Mouse (Mus musculus) cerebellum, adult 2 months (tissue): ENCODE results near the gene Pde1c. TPM values are rescaled to one million over a fixed set of nuclear protein-coding genes. Genes with fewer than 3 reads are reported as not detected.

Experiments
- DNase-seq, 2 experiments: peaks; one replicate each; pipeline ENCODE4 v3.0.0; 2021
- H3K27ac ChIP-seq: fragments of 200-500 bp; 2 replicates; pipeline ENCODE4 v1.5.1; 2012; ENCODE audit warnings: low read length, control low read depth, inconsistent platforms; ENCODE audit not compliant: insufficient read depth
- H3K27me3 ChIP-seq: fragments of 200-500 bp; 2 replicates; pipeline ENCODE4 v1.6.1; 2012; ENCODE audit warnings: inconsistent platforms, mild to moderate bottlenecking, low read length, moderate library complexity; ENCODE audit not compliant: control insufficient read depth, insufficient read depth
- H3K4me1 ChIP-seq: fragments of 200-500 bp; 2 replicates; pipeline ENCODE4 v1.6.1; 2011; ENCODE audit warnings: low read length; ENCODE audit not compliant: control insufficient read depth, insufficient read depth
- H3K4me3 ChIP-seq: fragments of 200-500 bp; replicated peaks from 2 replicates; pipeline ENCODE3; 2011; ENCODE audit warnings: mild to moderate bottlenecking, low read depth, low read length, control low read depth; ENCODE audit not compliant: insufficient read depth
- CTCF ChIP-seq: fragments of 200-500 bp; IDR thresholded peaks from 2 replicates; pipeline ENCODE4 v1.5.1; 2011; ENCODE audit warnings: low read depth, mild to moderate bottlenecking, control low read depth, low read length, moderate library complexity, borderline replicate concordance; ENCODE audit not compliant: insufficient read depth
- POLR2A ChIP-seq: fragments of 200-500 bp; IDR thresholded peaks from 2 replicates; pipeline ENCODE4 v1.6.1; 2011; ENCODE audit warnings: low read length, control low read depth, borderline replicate concordance; ENCODE audit not compliant: insufficient read depth
- WGBS: fragments of 180-500 bp; shearing (Covaris S2); methylation state at CpG from one replicate; pipeline ENCODE4 v1.1.7; 2018; 5-methylcytosine and 5-hydroxymethylcytosine counted together
- polyA plus RNA-seq: library from polyadenylated mRNA; depleted of rRNA; stranded (reverse); fragments of >200 nt; gene quantifications from 2 replicates; pipeline ENCODE4 v1.2.3, GENCODE M21; 2012

Pde1c gene
- polyA plus RNA-seq, 1 experiment = 29.9 TPM

DNA sequence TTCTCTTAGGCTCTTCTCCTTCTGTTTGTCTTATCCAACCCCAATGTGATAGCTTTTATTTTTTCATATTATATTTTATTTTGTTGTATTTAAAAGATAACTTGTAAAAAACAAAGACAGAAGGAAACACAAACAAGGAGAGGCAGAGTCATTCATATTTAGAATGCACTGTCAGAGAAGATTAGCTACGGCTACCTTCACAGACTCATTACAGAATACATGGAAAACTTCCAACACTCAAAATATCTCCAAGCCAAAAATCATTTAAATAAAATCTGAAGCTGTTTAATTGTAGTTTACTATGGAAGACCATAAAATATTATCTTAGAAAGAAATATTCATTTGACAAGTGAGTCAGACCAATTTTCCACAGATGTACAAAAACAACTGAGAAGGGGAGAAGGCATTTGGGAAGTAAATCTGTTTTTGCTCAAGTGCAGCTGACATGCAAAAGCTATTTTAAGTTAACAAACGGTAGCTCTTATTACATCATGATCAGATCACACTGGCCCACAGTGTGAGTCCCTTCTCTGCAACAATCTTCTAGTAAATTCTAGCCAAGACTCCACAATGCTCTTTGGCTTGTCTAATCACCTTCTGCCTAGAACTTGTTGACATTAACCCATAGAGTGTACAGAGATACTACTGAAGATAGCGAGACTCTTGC is 438.3 kb downstream of the Pde1c start:
- WGBS = 12% methylated on average over 3 of the region's 3 CpGs

DNA sequence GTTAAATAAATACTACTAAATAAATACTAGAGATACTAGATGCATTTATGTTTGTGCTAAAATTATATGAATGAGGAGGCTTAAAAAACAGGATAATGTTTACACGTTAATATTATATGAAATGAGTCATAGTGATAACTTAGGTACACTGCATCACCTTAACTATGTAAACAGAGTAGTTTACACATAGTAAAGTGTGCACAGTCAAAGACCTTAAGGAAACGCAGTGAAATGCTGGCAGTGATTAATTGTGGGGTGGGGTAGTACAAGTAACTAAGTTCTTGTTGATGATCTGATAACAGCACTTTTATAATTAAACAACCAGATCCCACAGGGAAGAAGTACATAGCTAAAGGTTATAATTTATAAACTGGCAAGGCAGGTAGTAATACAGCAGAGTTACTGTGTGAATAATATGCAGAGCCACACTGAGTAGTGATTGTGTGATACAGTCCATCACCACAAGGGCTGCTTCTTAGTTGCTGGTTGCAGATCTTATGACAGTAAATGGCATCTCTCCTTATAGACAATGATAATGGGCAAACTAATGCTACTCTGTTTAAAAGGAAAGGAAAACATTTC is 469.3 kb downstream of the Pde1c start:
- TF ChIP-seq CTCF = no peak
- TF ChIP-seq POLR2A = no peak
- Histone ChIP-seq H3K4me3 (no peak overlapping the region), H3K27me3 (no peaks in the 10 kb centered on the region), H3K4me1 (no peaks in the 10 kb centered on the region), H3K27ac (no peak overlapping the region)
- no peak for DNase-seq
- 97% methylated on average over 2 of the region's 2 CpGs for WGBS

More for the DNA sequence above, 438.3 kb downstream of the Pde1c start:
- DNase-seq = peak; percentile 18 to 82
- Histone ChIP-seq H3K4me1 (peaks cover 3% of the 10 kb centered on the region; the same call in 1 of the 2 replicates), H3K27ac (no peak overlapping the region), H3K4me3 (no peak overlapping the region), H3K27me3 (no peaks in the 10 kb centered on the region)
- TF ChIP-seq POLR2A (no peak), CTCF (no peak)

DNA sequence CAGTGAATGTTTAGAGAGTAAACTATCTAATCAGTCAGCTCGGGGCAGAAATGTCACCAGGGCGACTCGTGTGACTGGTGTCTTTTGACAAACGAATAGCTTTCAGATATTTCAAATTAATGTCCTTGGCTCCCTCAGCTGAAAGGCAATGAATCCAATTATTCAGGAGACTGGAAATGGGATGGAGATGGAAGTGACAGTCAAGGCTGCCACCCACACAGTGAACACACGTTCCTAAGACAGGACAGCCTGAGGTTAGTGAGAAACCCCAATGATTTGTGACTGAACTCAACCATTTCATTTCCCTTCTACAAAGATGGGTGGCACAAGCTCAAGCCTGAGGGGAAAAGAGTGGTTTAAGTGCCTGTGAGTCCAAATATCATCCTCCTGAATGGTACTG is 470.5 kb downstream of the Pde1c start:
- Histone ChIP-seq H3K4me3 (no peak overlapping the region), H3K4me1 (no peaks in the 10 kb centered on the region), H3K27ac (no peak overlapping the region), H3K27me3 (no peaks in the 10 kb centered on the region)
- no peak for DNase-seq
- TF ChIP-seq POLR2A (no peak), CTCF (no peak)
- WGBS = 25% methylated on average over 5 of the region's 5 CpGs

DNA sequence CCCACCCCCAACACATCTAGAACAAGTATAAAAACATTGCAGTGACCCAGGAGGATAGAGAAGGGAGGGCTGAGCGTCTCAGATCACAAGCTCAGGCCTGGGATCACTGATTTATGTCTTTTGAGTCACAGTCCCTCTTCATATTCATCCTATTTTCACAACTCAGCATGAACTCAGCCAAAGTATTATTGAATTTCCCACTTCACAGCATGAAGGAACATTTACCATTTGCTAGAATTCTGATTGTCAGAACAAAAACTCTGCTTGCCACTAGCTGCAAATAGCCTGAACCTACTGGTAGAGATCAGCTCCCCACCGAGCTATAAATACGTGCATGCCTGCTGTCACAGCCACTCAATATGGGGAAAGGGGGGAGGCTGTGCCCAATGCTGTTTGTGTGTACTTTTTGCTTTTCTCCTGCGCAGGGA is 492.5 kb downstream of the Pde1c start:
- DNase-seq = peak; percentile 58 to 82
- H3K4me1 ChIP-seq = no peaks in the 10 kb centered on the region
- H3K27ac ChIP-seq = peak overlapping the region; percentile 32; the same call in 1 of the 2 replicates
- WGBS = 6% methylated on average over 4 of the region's 4 CpGs
- H3K27me3 ChIP-seq = no peaks in the 10 kb centered on the region
- H3K4me3 ChIP-seq = no peak overlapping the region
- TF ChIP-seq CTCF = no peak
- TF ChIP-seq POLR2A = no peak

DNA sequence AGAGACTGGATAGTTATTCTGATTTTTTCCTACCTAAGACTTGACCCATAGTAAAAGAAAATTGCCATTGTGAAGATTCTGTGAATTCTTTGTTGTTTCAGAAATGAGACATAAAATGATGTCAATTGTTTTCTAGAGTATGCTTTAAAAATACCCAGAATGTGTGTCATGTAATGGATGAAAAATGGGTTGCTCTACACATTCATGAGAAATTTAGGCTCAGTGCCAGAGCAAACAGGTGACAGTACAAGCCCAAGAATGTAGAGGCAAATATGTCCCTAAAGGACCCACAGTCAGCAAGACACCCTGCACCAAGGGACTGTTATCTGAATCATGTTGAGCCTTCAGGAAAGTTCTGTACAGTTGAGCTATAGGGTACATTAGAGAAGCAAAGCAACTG is 500.4 kb downstream of the Pde1c start:
- no peak overlapping the region for H3K4me3 ChIP-seq
- no peaks in the 10 kb centered on the region for H3K27me3 ChIP-seq
- TF ChIP-seq POLR2A (no peak), CTCF (no peak)
- no peak for DNase-seq
- H3K27ac ChIP-seq = no peak overlapping the region
- H3K4me1 ChIP-seq = no peaks in the 10 kb centered on the region; the same call in 1 of the 2 replicates

DNA sequence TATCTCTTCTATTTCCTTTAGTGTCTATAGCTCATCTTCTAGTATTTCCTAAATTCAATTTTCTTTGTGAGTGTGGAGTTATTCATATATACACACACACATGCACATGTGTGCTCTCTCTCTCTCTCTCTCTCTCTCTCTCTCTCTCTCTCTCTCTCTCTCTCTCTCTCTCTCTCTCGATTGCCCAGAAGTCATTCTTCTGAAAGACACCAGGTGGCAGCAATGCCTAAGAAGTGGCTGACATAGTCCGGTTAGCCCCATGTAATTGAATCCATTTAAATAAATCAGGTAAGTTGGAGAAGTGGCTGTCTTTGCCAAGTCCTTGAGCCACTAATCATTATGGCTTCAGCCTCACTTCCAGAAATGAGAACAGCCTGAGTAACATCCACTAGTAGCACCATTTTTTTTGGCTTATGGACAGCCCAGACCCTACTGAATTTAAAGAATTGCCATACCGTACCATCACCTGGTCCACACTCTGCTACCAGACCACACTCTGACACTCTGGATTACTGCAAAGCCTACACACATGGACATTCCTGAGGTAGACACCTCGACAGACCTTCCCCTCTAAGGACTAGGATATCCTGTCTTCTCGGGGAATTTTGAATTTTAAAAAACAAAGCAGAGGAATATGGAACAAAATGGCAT is 502.1 kb downstream of the Pde1c start:
- WGBS = 43% methylated on average over 5 of the region's 5 CpGs
- H3K27me3 ChIP-seq = no peaks in the 10 kb centered on the region
- no peak overlapping the region for H3K27ac ChIP-seq
- H3K4me3 ChIP-seq = no peak overlapping the region
- TF ChIP-seq CTCF (peak; percentile 52), POLR2A (no peak)
- H3K4me1 ChIP-seq = no peaks in the 10 kb centered on the region; the same call in 1 of the 2 replicates
- DNase-seq = peak; percentile 67 to 72

DNA sequence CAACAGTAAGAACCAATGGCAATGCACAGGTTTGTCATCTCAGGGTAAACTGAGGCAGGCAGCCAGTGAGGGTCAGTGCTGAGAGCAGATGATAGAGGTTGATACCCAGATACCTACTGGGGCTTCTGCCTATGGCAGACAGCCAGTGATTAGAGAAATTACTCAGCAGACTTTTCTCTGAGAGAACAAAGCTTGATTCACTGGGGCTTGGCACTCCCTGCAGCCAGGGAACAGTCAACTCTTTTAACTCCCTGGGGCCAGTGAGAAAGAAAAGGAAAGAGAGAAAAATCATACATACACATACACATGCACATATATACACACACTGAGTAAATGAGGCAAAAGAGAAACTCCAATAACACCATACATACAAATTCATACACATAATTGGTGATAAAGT is 505.2 kb downstream of the Pde1c start:
- H3K27ac ChIP-seq = no peak overlapping the region
- no peak overlapping the region for H3K4me3 ChIP-seq
- DNase-seq = peak in 1 of 2 experiments; percentile 6
- no peaks in the 10 kb centered on the region; the same call in 1 of the 2 replicates for H3K4me1 ChIP-seq
- TF ChIP-seq POLR2A (no peak), CTCF (no peak)
- H3K27me3 ChIP-seq = no peaks in the 10 kb centered on the region
